Mouse (Mus musculus) megakaryocyte progenitor cell, adult 5-6 weeks (primary cell): ENCODE results near the gene Tamm41. TPM values are rescaled to one million over a fixed set of nuclear protein-coding genes. Genes with fewer than 3 reads are reported as not detected.

ENCODE experiments used
- ATAC-seq: replicated peaks from 2 replicates; pipeline ENCODE4 v1.8.0; 2016; ENCODE audit warnings: mild to moderate bottlenecking, moderate TSS enrichment, inconsistent platforms; ENCODE audit not compliant: poor library complexity
- total RNA-seq, 2 experiments: library from RNA; stranded (forward) in 1 of 2; stranded (reverse) in 1 of 2; fragments of 157-497, 149-512 nt in 1 of 2; fragments of 200-1000 nt in 1 of 2; gene quantifications; 2 replicates each; pipeline versions ENCODE4 v1.2.3 to v1.2.4; 2015 to 2017

Gene Tamm41
- total RNA-seq (2015) = 54.3 and 55.0 TPM in 2 replicates
- 49.5 and 50.6 TPM in 2 replicates for total RNA-seq (2017)

DNA sequence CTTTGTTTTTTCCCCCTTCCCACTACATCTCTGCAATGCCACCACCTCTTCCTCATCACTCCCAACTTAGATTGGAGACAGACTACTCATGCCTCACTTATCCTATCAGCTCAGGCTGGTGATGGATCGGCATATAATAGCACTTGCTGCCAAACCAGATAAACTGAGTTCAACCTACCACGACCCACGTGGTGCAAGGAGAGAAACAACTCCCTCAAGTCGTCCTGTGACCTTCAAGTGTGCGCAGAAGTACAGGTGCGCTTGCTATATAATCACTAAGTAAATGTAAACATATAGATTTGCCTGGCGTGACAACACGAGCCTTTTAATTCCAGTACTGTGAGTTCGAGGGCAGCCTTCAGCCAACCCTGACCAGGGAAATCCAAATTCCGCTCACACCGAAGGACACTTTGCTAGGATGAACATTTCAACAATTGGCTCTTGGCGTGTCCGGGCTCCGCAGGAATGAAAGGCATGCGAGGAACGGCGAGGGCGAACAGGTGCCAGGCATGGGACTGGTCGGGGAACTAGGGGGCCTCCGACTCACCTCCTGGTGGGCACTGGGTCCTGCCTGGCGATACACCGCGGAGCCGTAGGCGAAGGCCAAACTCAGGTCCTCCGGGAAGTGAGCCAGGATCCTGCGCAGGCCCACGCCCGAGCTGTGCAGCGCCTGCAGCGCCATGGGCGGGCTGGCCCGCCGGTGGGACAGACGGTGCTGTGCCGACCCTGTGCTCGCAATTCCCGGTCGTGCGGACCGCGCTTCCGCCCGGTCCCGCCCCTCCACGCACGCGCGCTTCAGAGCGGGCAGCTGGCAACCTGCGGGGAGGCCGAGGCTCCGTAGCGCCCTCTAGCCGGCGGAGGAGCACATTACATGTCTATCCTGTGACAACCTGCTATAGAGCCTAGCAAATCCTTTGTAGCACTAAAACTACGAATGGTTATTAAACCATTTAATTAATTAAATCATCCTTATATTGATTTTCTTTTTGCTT is at the start of gene Tamm41:
Gene Tamm41 (minus strand): TSS at position 774 of the 992 bp plus-strand sequence.
- peak; percentile 99 for ATAC-seq

GRCm38 (mm10) chr6:115085274-115085841 is 47.7 kb upstream of the Tamm41 start:
- ATAC-seq = no peak

DNA sequence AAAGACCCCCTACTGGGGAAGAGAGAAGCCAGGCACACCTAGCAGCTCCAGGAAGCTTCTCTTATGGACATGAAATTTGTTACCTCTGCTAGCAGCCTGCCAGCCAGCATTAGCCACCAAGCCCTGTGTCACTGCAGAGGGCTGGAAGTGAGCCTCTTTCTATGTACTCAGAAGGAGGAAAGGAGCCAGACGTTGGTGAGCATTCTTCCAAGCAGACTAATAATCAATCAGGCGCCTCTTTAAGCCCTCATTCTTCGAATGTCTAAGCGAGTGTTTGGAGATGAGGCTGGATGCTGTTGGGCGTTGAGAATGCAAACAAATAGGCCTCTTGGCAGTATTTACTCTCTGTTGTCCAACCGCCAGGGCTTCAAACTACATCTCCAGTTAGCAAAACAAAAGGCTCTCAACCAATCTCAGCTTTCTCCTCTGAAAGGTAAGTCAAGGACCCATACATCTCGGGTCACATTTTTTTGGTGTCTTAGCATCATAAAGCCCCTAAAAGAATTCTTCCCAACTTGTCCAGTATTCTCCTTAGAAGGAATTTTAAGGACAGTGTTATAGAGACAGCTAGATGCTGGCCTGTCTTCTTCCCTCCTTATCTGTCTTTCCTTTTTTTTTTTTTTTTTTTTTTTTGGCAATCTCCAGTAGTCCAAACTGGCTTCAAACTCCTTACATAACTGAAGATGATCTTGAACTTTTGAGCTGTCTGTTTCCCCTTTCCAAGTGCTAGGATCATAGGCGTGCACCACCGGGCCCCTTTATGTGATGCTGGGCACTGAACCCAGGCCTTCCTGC is 39.3 kb upstream of the Tamm41 start:
- no peak for ATAC-seq

GRCm38 (mm10) chr6:115072024-115072423 is 34.3 kb upstream of the Tamm41 start:
- ATAC-seq = no peak

DNA sequence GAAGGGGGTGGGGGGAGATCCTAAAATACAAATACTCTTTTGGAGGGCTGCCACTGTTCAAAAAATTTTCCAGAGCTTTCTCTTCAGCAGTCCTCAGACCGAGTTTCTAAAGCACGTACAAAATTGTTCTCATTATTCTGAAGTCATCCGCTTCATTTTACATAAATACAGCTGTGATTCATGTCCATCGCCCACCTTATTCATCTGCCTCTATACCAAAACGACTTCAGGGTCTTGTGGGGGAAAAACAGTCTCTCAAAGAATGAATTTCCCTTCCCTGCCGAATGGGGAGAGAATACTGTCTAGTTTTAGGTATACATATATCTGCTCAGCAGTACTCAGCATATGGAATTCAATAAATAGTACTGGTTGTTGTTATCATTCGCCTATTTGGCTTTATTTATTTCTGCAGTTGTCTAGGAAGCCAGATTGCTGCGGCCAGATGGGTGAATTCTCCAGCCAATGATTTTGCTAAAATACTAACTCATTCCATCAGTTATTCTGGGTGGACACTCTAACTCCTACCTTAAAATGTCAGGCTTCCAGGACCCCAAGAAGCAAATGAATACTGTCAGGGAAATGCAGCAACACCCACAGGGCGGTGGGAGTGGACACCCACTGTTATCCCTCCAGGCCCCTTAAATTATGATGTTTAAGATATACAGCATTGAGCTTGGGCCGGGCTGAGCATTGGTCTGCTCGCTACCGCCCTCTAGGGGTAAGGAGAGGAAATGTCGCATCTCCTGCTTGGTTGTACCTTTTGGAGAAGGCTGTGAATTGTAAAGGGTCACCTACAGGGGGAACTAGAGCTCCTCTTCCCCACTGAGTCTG is 27.9 kb upstream of the Tamm41 start:
- peak; percentile 100 for ATAC-seq

GRCm38 (mm10) chr6:115062605-115063350 is 25.1 kb upstream of the Tamm41 start:
- no peak for ATAC-seq

DNA sequence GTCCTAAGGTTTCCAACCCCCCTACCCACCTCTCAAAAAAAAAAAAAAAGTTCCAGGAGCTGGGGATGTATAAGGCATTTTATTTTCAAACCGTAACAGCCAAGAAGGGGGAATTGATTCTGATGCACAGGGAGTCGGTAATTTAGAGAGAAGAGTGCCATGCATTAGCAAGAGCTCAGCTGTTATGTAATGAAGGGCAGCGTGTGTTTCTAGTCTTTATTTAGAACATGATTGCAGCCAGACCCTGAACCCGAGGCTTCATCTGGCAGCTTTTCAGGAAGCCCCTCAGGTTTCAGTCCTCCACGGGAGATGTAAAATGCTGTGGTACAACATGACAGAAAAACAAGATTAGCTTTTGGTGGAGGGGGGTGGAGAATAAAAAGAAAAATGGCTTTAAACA is 21.6 kb upstream of the Tamm41 start:
- ATAC-seq = no peak

DNA sequence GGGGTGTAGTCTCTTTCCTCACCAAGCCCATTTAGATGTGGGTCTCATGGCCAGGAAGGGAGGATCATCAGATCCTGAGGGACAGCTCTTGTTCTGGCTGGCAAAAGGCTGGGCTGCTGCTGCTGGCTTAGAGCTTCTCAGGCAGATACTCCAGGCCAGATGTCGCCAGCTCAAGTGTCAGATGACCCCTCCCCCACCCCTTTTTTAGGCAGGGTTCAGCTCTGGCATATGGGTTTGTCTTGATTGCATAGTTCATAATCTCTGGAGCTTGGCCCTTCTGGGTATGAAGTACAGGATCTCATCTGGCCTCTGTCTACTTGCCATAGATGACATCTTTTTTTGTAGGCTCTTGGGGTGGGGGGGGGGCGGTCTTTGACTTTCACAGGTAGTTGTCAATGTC is 19.0 kb upstream of the Tamm41 start:
- ATAC-seq = no peak

- no peak for ATAC-seq
Measured at GRCm38 (mm10) chr6:115055440-115055839, 17.8 kb upstream of the Tamm41 start.

- ATAC-seq = no peak
Measured at GRCm38 (mm10) chr6:115051586-115052197, 14.0 kb upstream of the Tamm41 start.

GRCm38 (mm10) chr6:115049015-115049414 is 11.3 kb upstream of the Tamm41 start:
- no peak for ATAC-seq

DNA sequence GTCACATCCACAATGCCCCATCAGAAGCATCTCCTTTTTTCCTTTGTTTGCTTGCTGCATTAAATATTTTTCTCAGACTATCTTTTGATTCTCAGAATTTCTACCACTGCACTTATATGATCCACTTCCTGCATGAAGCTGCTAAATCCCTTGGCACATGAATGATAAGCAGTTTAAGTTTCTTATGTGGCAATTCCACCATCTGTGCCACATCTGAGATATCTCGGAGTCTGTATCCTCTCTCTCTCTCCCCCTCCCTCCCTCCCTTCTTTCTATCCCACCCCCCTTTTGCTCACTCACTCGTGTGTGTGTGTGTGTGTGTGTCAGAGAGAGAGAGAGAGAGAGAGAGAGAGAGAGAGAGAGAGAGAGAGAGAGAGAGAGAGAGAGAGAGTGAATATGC is 10.1 kb upstream of the Tamm41 start:
- ATAC-seq = no peak

GRCm38 (mm10) chr6:115046064-115046463 is 8.4 kb upstream of the Tamm41 start:
- ATAC-seq = no peak

DNA sequence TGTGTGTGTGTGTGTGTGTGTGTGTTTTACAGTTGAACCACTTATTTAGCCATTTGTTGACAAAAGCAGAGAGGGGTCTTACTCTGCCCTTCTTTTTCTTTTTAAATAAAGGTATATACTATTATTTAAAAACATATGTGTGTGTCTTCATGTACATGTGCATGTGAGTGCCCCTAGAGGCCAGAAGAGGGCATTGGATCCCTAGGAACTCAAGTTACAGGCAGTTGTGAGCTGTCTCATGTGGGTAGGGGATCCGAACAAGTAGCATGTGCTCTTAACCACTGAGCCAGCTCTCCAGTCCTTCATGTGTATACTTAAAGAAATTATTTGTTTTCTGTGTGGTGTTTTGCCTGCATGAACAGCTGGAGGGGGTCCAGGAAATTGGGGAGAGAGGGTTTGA is 7.0 kb upstream of the Tamm41 start:
- ATAC-seq = peak; percentile 71

GRCm38 (mm10) chr6:115043657-115044500 is 6.2 kb upstream of the Tamm41 start:
- ATAC-seq = no peak

GRCm38 (mm10) chr6:115042609-115043008 is 4.9 kb upstream of the Tamm41 start:
- ATAC-seq = no peak

DNA sequence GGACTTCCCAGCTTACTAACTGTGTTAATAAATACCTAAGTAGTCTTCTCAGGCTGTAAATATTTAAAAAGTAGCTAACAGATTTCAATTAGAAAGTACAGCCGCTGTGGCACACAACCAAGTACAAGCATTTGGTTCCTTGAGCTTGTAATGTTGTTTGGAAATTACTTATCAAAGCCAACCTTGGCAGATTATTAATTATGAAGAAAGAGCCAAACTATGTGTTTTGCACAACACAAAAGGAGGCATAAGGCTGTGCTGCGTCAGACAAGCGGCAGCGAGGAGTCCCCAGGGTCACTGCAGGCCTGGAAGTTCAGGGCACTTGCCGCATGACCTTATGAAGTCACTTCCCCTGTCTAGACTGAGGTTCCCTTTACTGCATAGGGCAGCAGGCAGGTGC is 4.2 kb downstream of the Tamm41 start:
- ATAC-seq = no peak

GRCm38 (mm10) chr6:115030098-115030497 is 7.6 kb downstream of the Tamm41 start:
- ATAC-seq = peak; percentile 82
